Mouse (Mus musculus) fat pad, adult 2 months (tissue): Measurements from ENCODE around the gene Atf4.

Experiments used
- DNase-seq: peaks from one replicate; pipeline ENCODE4 v3.0.0-alpha.2; 2011; ENCODE audit warnings: low read depth, low spot score; ENCODE audit errors: extremely low read depth

The Atf4 gene

DNA sequence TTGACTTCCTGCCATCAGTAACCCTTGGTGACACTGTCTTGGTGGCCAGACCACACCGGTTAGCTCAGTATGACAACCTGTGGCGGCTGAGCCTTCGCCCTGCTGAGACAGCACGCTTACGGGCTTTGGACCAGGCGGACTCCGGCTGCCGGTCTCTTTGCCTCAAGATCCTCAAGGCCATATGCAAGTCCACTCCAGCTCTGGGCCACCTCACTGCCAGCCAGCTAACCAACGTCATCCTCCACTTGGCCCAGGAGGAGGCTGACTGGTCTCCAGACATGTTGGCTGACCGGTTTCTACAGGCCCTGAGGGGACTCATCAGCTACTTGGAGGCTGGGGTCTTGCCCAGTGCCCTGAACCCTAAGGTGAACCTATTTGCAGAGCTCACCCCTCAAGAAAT is 5.3 kb upstream of the Atf4 start:
- no peak for DNase-seq

- no peak for DNase-seq
Observed at GRCm38 (mm10) chr15:80250586-80250985, 4.4 kb upstream of the Atf4 start.

- no peak for DNase-seq
Observed at GRCm38 (mm10) chr15:80253530-80253929, 1.5 kb upstream of the Atf4 start.

- DNase-seq: no peak
Observed at GRCm38 (mm10) chr15:80254207-80254606, 777 bp upstream of the Atf4 start.

GRCm38 (mm10) chr15:80255646-80256121 is 700 bp downstream of the Atf4 start:
- no peak for DNase-seq

DNA sequence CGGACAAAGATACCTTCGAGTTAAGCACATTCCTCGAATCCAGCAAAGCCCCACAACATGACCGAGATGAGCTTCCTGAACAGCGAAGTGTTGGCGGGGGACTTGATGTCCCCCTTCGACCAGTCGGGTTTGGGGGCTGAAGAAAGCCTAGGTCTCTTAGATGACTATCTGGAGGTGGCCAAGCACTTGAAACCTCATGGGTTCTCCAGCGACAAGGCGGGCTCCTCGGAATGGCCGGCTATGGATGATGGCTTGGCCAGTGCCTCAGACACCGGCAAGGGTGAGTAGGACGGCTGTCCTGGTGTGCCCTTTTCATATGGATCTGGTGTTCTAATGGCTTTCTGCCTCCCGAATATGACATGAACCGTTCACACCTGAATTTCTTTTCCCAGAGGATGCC is 1.3 kb downstream of the Atf4 start:
- DNase-seq: no peak

DNA sequence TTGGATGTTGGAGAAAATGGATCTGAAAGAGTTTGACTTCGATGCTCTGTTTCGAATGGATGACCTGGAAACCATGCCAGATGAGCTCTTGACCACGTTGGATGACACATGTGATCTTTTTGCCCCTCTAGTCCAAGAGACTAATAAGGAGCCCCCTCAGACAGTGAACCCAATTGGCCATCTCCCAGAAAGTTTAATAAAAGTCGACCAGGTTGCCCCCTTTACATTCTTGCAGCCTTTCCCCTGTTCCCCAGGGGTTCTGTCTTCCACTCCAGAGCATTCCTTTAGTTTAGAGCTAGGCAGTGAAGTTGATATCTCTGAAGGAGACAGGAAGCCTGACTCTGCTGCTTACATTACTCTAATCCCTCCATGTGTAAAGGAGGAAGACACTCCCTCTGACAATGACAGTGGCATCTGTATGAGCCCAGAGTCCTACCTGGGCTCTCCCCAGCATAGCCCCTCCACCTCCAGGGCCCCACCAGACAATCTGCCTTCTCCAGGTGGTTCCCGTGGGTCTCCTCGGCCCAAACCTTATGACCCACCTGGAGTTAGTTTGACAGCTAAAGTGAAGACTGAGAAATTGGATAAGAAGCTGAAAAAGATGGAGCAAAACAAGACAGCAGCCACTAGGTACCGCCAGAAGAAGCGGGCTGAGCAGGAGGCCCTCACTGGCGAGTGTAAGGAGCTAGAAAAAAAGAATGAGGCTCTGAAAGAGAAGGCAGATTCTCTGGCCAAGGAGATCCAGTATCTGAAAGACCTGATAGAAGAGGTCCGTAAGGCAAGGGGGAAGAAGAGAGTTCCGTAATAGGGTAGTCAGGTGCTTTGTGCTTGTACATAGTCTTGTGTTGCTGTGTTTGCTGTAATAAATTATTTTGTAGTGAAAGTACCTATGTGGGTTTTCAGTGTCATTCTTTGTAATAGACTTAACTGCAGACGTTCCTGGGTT is 1.9 kb downstream of the Atf4 start:
- DNase-seq: no peak

GRCm38 (mm10) chr15:80257602-80258239 is 2.7 kb downstream of the Atf4 start:
- DNase-seq: no peak

DNA sequence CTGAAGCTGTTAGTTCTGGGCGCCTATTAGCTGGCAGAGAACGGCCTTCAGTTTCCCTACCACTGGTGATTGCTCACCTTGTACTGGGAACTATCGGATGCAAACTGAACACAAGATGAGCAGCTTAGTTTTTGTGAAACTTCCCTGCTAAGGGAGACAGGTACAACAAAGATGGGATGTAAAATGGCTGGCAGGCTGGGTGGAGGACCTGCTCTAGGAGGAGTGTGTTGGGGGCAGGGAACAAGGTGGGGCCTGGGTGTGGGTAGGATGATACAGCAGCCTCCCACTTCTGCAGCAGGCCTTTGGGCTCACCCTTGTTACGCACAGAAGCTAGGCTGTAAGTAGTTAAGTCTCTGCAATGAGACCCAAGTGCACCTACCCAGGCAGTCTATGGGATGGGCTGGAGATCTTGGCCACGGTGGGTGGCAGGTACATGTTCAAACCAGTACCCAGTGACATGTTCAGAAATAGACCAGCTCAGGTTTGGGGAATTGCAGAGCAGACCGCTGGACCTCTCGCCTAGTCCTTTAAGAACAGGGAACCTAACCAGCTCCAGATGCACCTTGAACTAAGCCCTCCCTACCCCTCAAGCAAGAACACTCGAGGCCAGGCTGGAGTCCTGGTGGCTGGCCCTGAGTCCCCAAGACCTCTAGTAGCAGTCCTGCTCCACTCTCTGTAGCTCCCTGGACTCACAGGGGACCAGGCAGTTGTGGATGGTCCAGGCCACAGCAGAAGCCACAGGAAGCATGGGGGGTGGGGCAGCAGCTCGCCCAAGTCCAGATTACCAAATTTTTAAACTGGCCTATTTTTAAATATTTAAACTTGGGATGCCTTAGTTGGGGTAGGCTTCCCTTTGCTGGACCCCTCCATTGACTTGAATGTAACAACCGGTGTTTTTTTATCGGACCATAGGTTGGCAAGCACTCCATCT is 3.5 kb downstream of the Atf4 start:
- no peak for DNase-seq

GRCm38 (mm10) chr15:80259406-80260045 is 4.5 kb downstream of the Atf4 start:
- no peak for DNase-seq

DNA sequence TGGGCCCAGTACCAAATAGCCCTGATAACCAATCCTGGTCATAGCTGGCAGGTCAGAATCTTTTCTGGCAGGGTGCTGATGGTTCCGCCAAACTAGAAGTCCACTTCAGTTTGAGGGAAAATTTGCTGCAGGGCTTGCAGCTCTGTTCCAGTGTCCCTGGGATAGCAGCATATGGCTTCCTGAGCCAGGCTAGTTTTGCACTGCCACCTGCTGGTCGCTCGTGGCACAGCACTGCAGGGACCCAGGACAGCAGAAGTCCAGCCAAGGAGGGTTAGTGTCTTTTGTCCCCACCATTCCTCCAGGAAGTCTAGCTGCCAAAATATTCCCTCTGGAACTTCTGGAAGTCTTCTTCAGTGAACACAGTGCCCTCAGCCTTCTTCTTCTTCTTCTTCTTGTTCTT is 5.7 kb downstream of the Atf4 start:
- DNase-seq: no peak

GRCm38 (mm10) chr15:80261100-80261499 is 6.1 kb downstream of the Atf4 start:
- DNase-seq: no peak

DNA sequence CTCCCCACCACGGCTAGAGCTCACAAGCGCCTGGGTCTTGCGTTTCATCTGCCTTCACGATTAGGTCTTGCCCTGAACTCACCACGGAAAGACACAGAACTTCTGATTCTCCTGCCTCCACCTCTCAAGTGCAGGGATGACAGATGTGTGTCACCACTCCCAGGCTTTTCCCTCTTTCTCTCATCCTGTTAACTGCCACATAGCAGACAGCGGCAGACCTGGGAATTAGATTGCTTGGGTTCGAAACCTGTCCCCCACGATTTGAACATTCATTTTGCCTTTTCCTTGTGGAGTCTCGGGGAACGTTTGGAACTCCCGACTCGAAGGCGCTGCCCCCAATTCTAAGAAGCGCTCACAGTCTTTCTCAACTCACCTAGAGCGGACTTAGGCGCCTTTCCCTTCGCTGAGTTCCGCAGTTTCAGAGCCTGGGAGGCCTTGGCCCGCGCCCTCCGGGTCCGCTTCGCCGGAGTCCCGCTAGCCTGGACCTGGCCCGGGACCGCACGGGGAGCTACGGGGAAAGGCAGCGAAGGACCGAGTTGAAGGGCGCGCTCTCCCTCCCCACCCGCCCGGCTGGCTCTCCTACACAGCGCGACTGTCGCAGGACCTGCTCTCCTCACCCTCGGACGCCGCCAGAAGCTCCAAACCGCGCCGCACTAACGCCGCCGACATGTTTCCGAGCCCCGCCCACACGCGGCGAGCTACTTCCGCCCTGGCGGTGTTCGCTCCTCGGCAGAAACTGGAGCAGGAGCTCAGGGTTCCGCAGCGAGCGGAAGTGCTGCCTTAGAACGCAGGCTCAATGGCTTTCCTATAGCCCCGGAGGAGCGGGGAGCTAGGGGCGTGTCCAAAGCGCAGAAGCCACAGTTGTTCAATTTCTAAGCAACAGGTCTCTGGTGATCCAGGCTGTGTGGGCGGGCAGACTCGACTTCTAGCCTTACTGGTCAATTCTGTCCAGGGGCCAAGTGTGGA is 8.9 kb downstream of the Atf4 start, which contains the start of gene Rps19bp1:
Gene Rps19bp1 (minus strand): TSS at position 706 of the 966 bp plus-strand sequence.
- no peak for DNase-seq

GRCm38 (mm10) chr15:80266281-80266680 is 11.3 kb downstream of the Atf4 start:
- DNase-seq: no peak

DNA sequence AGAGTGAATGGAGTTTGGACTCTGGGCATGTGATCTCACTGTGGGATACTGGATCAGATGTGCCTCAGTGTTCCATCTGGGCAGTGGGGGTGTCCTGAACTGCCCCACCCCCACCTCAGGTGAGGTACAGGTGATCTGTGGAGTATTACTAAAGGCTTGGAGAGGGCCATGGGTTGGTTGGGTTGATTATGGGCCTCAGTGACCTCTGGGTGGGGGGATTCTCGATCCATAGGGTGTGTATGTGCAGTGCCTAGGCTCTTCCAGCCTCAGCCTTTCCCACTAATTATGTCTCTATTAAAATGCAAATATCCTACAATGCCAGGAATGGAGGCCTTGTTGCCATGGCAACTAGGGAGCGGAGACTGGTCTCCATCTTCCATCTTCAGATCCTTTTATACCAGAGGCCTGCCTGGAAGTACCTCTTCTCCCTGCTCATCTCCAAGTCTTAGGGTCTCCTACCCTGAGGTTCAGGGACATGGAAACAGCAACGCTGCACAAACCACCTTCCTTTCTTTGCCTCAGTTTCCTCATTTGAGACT is 16.9 kb downstream of the Atf4 start:
- no peak for DNase-seq

DNA sequence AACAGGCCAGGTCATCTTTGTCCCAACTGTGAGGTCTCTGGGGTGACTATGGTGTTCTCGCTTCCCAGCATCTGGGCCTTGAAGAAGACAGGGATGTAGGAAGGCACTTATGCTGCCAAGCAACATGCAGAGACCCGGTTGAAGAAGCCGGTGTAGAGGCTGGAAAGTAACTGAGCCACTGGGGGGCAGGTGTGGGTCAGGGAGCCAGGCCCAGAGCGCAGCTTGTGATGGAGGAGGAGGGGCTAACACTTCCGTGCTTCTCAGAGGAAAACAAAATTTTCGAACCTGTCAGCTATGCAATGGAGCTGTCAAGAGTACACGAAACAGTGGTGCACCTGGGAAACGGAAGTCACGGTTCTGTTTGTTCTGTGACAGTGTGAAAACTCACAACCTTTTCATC is 22.1 kb downstream of the Atf4 start:
- no peak for DNase-seq

DNA sequence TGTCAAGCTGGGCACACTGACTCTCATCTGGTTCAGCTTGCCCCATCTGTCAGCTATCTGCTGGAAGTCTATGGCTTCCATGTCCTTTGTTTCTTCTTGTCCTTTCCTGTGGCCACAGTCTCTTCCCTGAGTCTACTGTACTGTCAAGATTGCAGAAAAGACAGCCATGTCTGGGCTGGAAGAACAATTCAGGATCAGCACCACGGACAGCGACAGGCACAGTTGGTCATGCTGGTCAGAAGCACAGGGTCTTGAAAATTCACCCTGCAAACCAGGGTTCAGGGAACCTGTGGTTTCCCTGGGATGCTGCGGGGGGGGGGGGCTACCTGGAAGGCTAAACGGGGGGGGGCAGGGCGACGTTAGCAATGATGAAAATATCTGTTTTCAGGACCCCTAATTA is 22.6 kb downstream of the Atf4 start:
- no peak for DNase-seq

GRCm38 (mm10) chr15:80278121-80278759 is 23.3 kb downstream of the Atf4 start:
- no peak for DNase-seq

GRCm38 (mm10) chr15:80279053-80279452 is 24.1 kb downstream of the Atf4 start:
- no peak for DNase-seq
